Mouse (Mus musculus) Muller cell, postnatal 12 days (primary cell): ENCODE measurements around the gene Kcnk7.

Experiments used
- DNase-seq: peaks from one replicate; pipeline ENCODE4 v3.0.0-alpha.2; 2015; ENCODE audit errors: inconsistent ontology term

Kcnk7 gene

DNA sequence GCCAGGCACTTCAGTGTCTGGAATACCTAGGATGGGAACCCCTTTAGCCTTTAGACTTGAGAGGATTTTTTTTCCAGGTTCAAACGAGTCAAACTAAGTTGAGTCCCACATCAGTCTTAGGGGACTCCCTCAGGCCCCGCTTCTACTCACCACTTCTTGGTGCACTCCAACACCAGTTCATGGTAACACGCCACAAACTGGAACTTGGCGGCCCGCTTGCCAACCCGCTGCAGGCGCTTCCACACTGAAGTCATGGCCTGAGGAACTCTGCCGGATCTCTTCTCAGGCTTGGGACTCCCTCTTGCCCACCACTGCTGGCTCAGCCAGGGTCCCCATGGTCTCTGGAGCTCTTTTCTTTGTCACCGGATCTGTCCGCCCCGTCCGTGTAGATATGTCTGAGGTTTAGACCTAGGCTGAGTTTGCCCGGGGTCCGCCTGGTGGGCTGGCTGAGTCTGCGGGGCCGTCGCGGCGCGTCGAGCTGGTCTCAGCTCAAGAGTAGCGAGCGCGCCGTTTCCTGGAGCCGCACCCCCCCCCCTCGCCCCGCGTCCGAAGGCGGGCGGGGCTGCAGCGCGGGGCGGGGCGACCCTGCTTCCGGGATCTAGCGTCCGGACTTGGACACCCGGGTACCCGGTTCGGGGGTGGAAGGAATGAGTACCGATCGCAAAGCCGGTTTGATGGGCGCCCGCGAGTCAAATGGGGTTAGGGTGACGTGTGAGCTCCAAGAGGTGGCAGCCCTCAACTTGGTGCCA, 21.8 kb downstream of the Kcnk7 start, which contains the start of gene Ehbp1l1:
TSS of gene Ehbp1l1 (minus strand) at position 551 of the 749 bp plus-strand sequence.
- DNase-seq: peak; percentile 76

DNA sequence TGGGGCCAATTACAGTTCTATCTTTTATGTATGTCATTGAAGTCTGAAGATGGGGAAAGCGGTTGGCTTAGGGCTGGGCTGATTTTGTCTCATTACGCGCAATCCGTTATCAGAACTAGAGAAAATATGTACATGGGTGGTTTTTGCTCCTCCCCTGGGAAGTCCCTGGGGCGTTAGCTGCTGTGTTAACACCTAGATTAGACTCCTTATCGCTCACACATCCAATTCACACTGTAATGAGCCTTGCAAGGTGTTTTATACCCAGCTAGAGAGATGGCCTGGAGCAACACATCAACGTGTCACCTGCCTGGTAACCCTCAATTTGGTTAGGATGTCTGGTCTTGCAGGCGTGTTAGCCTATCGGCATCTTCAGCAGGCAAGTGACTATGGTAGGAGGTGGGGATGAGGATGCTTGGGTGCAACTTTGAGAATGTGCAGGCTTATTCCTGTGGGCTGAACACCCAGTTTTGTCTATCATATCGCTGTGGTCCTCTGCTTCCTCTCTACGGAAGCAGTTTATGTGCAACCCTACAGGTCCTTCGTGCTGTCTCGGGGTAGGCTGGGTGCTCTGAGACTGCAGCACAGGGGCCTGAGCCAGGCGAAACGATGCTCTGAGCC, 22.9 kb downstream of the Kcnk7 start:
- DNase-seq: no peak

DNA sequence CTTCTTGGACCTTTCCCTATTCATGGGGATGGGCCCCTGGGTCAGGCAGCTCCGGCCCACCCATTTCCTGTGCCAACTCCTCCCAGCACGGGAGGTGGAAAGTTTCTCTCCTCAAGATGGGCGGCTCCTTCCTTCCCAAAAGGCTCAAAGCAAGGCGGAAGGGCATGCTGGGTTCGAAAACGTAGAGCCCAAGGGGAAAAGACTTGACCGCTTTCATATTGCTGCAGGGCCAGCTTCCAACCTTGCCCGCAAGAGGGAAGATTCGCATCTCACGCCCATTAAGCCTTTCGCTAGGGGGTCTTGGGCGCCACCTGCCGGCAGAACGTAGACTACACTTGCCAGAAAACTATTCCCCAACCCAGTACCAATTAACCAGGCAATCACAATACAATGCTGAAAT, 23.5 kb downstream of the Kcnk7 start:
- peak; percentile 86 for DNase-seq

DNA sequence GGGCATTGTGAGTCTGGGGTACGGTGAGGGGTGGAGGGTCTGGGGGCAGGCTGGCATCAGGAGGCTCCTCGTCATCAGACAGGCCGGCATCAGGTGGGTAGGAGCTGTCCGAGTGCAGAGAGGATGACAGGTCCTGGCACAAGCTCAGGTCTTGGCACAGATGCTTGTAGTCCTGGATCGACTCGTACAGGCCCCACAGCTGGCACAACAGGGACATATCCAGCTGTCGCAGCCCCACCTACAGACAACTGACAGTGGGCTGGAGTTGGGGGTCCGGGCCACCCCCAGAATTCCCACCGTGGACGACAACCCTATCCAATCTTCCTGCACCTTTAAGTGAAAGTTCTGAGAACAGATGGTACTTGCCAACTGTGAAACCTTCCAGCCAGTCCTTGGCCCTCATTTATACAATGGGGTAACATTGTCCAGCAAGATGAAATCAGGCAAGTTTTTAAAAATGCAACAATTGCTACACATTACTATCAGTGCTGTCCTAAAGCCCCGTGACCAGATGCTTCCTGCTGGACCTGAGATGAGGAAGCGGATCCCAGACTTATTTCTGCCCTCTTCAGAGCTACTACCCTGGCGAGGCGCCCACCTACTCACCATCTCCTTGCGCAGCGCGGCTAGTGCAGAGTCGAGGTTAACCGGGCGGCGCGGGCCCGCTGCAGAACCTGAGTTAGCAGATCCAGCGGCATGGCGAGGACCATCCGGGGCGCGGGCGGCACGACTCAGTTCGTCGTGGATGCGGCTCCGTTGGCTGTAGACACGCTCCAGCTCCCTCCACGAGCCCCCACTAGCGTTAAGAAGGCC, 24.7 kb downstream of the Kcnk7 start:
- DNase-seq: peak; percentile 67

DNA sequence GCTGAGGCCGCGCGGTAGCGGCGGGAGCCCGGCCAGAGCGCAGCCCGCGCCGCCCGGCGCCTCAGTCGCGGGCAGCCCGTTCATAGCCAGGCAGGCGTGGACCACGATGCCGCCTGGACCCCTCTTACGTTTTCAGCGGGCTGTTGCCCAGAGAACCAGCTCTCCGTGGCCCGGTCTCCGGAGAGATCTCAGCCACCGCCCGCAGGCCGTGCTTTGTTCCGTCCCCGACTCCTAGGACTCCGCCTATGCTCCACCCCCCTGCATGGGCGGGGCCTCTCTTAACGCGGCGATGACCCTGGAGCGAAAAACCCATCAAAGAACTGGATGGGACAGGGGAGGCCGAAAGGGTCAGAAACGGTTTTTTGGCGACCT, 25.3 kb downstream of the Kcnk7 start, which contains the start of gene Fam89b:
TSS of gene Fam89b (minus strand) at position 210 of the 372 bp plus-strand sequence.
- DNase-seq: peak; percentile 90

DNA sequence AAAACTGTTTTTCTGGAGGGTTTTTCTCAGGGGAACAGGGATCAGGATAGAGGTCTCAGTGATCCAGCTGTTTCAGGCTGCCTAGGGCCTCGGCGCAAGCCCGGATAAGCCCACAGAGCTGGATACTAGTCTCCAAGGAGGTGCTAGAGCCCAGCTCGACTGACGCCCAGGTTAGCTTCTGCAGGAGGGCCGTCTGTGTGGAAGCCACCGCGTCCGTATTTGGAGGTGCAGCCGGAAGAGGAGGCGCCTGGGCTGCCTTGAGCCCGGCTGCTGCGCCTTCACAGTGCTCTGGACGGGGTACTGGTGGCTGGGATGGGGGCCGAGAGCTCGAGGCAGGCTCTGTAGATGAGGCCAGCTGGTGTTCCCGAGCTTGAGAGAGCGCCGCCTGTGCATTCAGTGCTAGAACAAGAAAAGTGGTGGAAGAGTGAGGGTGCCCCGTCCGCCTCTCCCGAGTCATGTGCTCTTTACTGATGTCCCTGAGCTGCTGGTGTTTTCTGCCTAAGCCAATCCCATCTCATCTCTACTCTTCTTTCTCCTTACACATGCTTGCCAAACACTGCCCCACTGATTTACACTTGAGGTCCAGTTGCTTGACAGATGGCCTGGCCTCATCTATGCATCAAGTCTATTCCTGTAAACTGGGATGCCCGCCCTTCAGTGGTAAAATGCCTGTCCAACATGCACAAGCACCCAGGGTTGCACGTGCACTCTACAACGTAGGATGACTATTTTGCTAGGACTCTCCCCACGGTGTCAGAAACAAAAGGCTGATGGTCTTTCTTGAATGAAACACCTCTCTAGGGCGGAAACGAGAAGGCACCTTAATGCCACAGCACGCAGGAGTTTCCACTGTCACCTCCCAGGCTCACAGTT, 26.4 kb downstream of the Kcnk7 start:
- DNase-seq: no peak

DNA sequence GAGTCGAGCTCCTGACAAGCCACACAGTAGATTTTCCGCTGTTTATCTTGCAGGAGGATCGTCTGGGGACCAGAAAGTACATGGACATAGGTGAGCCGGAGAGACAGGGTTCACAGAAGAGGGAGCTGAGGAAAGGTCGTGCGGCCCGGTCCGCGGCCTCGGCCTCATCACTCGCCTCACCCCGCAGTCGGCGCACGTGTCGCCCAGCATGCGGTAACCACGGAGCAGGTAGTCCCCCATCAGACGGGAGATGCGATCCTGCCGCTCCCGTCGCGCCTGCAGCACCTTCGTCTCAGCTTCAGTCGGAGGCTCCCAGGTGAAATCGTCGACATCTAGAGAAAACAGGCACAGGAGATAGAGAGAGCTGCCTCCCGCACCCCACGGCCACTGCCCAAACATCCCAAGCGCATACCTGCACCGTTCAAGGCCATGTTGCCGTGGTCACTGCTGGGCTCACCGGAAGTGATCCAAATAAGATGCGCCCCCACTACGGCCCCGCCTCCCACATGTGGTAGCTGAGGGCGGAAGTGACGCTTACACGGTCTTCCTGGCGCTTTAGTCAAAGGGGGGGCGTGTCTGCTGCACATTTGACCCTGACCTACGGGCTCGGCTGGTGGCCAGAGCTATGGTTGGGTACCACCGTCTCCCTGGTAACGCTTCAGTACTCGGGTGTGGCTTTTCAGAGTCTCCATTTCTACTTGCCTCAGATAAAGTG, 27.3 kb downstream of the Kcnk7 start:
- DNase-seq: peak; percentile 95

DNA sequence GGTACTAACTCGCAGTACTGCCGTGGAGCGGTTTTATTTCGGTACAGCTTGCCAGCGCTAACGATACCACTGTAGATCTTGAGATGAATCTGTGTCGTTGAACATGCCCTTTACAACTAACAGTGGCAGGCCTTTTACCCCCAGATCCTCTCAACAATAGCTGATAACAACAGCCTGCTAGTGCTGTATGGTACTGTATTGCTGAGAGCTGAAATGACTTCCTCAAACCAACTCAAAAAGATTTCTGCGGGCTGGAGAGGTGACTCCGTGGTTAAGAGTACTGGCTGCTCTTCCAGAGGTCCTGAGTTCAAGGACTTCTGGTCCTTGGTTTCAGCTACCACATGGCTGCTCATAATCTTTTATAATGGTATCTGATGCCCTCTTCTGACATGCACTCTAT, 30.2 kb downstream of the Kcnk7 start:
- no peak for DNase-seq

DNA sequence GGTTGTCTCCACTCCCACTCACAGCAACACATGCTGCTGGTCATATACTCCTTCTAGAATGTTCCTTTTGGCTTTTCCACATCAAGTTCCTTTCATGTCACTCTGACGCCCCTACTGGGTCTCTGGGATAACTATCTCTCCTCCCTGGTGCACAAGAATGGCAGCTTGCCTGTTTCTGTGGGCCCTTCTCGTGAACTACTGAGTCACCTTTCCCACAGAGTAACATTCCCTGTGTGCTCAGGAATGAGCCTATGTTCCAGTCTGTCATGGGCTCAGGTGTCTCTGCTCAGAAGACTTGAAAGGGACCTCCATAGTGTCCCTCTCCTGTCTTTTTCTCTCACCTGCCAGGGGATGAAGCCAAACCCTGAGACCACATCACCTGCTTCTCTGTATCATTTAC, 35.3 kb downstream of the Kcnk7 start:
- DNase-seq: no peak

DNA sequence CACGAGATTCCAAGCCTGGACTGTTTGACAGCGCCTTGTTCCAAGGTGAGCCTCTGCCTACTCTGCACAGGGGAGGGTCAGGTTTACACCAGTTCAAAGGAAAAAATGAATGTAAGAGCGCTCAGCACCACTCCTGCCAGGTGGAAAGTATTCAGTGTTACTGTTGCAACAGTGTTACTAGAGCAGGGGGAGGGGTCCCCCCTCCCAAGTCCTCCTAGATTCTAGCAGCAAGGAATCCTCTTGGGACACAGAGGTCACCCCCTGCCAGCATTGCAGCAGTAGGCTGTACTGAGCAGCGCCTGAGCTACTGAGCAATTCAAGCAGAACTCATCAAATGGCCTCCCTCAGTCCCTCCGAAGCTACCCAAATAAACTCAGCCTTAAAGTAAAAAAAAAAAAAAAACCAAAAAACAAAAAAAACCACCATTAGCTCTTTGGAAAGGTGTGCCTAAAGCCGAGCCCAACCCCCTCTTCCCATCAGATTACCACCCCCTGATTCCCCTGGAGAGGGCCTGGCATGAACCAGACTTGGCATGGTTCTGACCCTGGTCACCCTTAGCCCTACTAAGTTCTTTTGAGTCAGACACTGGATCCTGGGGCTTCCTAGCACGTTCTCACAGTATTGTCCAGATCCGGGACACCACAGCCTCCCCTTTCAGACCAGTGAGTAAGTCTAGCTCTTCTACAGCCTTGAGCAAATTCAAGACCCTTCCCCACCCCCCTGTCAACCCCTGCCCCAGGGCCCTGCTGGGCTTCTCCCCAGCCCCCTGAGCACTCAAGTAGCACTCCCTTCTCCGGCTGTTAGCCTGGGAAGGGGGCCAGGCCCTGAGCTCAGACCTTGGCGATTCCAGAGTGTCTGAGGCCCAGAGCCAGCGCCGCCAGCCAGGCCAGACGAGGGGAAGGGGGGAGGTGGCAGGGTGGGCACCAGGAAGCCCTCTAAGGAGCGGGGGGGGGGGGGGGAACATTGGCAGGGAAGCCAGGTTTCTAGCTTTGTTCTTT, 36.5 kb downstream of the Kcnk7 start, which contains the start of gene Ltbp3:
TSS of gene Ltbp3 (plus strand) at position 585 of the 998 bp plus-strand sequence.
- peak; percentile 87 for DNase-seq

DNA sequence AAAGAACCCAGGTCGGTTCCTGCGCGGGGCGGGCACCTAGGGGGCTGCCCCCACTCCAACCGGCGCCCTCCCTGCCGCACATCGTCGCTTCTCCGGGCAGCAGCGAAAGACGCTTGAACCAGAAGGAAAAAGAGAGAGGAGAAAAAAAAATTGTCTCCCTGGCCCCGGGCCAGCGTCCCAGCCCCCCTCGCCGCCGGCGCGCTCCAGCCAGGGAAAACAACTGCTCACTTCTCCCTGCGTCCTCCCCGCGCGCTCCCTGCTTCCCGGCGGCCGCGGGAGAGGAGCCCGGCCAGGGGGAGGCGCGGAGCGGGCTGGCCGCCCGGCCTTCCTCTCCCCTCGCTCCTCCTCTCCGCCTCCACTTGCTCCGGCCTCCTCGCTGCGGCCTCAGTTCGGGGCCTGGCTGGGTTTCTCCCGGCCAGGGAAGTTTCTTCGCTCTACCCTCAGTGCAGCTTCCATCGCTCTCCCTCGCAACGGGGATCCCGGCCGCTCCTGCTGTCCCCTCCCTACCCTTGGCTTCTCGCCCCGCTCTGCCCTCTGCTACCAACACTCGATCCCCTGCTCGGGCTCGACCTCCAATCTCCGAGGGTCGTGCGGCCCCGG, 37.6 kb downstream of the Kcnk7 start:
- DNase-seq: peak; percentile 92

DNA sequence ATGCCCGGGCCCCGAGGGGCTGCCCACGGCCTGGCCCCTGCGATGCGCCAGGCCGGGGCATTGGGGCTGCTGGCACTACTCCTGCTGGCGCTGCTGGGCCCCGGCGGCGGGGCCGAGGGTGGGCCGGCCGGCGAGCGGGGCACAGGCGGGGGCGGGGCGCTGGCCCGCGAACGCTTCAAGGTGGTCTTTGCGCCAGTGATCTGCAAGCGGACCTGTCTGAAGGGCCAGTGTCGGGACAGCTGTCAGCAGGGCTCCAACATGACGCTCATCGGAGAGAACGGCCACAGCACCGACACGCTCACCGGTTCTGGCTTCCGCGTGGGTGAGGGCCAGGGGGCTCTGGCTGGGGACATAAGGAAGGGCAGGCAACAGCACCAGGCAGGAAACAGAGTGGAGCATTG, 38.1 kb downstream of the Kcnk7 start:
- peak; percentile 66 for DNase-seq

DNA sequence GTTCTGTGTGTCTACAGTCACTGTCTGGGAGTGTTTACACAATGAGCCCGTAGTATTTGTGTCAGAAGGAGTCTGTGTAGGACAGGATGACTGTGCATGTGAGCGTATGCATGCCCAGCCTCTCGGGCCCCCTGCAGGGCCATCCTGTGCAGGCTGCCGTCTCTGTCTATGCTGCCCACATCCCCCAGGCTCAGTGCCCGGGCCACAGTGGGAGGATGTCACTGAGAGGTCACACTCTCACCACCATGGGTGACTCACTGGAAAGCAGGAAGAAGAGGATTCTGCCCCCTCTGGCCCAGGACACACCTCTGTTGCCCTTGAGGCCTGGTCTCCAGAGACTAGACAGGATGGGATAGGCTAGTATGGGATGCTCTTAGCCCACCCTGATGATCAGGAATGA, 39.4 kb downstream of the Kcnk7 start:
- peak; percentile 97 for DNase-seq

DNA sequence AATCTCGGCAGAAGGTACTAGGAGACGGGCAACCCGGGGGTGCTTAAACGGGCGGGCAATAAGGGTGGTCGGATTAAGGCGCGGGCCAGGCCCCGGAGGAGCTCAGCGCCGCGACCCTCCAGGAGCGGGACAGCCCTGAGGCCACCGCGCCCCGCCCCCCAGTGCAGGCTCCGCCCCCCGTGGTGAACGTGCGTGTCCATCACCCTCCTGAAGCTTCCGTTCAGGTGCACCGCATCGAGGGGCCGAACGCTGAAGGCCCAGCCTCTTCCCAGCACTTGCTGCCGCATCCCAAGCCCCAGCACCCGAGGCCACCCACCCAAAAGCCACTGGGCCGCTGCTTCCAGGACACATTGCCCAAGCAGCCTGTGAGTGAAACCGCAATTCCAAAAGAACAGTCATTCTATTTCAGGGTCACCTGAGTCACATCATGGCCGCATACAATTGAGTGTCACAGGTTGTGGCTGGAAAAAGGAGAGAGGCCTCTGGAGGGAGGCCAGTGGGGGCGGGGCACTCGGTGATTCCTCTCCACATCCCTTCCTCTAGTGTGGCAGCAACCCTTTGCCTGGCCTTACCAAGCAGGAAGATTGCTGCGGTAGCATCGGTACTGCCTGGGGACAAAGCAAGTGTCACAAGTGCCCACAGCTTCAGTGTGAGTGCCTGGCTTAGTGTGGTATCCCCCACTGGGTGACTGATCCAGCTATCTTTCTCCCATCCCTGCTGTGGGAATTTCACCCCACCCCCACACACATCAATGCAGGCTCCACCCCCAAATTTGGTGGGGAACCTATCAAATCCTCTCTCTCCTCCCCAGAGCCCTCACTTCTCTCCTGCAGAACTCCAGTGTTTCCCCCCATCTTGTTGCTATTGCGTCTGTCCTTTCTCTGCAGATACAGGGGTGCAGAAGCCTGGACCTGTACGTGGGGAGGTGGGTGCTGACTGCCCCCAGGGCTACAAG, 41.9 kb downstream of the Kcnk7 start:
- peak; percentile 88 for DNase-seq

DNA sequence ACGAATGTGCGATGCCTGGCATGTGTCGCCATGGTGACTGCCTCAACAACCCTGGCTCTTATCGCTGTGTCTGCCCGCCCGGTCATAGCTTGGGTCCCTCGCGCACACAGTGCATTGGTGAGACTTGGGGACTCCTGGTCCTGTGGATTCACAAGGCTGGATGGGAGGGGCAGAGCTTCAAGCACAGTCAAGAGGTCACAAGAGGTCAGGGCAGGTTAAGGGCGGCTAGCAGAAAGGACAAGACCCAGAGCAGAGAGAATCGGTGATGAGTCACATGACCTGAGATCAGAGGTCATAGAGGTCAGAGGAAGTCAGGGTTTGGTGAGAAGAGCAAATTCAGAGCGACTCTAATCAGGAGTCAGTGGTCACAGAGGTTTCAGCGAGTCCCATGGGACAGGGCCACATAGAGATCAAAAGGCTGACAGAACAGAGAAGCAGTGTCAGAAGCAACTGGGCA, 42.8 kb downstream of the Kcnk7 start:
- DNase-seq: no peak

DNA sequence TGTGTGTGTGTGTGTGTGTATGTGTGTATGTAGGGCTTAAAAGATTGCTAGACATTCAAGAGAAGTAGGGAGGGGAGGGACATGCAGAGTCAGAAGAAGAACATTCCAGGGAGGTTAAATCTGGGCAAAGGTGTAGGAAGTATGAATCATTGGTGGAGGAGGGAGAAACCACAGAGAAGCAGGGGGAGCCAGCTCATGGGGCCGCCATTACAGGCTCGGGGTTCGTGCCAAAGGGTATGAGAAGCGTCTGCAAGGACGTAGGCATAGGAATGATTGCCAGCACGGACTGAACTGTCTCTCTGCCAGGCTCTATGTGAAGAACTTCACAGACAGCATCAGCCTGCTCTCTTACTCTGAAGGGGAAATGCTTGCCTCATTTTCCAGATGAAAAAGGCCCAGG, 45.3 kb downstream of the Kcnk7 start:
- DNase-seq: peak; percentile 83

DNA sequence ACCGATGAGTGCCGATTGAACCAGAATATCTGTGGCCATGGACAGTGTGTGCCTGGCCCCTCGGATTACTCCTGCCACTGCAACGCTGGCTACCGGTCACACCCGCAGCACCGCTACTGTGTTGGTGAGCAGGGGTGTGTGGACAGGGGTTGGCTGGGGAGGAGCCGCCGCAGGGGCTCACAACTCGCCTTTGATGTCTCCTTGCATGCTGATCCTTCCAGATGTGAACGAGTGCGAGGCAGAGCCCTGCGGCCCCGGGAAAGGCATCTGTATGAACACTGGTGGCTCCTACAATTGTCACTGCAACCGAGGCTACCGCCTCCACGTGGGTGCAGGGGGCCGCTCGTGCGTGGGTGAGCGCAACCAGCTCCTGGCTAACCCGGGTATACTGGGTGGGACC, 46.8 kb downstream of the Kcnk7 start:
- no peak for DNase-seq

DNA sequence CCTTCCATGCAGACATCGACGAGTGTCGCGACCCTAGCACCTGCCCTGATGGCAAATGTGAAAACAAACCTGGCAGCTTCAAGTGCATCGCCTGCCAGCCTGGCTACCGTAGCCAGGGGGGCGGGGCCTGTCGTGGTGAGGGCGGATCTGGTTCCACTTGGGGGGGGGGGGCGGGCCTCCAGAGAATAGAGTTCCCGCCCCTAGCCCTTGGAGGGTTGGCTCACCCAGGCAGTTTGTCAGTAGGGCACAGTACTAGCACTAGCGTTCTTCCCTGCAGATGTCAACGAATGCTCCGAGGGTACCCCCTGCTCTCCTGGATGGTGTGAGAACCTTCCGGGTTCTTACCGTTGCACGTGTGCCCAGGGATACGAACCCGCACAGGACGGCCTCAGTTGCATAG, 47.6 kb downstream of the Kcnk7 start:
- DNase-seq: peak; percentile 65
